Mouse (Mus musculus) hindbrain, embryonic 14.5 days (tissue): ENCODE measurements around the gene Adam12. TPM values are rescaled to one million over a fixed set of nuclear protein-coding genes. Genes with fewer than 3 reads are reported as not detected.

Source experiments
- ATAC-seq: fragments of 200-750 bp; cut with Nextera tagmentation; 2 replicates; pipeline ENCODE4 v1.8.0; 2017; ENCODE audit warnings: moderate number of reproducible peaks, mild to moderate bottlenecking, moderate TSS enrichment, moderate library complexity; ENCODE audit not compliant: low FRiP score
- DNase-seq: peaks from one replicate; pipeline ENCODE4 v3.0.0-alpha.2; 2015; ENCODE audit warnings: low spot score
- H3K27ac ChIP-seq: fragments of 300-500 bp; sonication (generic); 2 replicates; pipeline ENCODE4 v1.5.1; 2014; ENCODE audit warnings: mild to moderate bottlenecking, moderate library complexity
- H3K27me3 ChIP-seq: fragments of 300-500 bp; sonication (generic); 2 replicates; pipeline ENCODE4 v1.6.1; 2014; ENCODE audit warnings: mild to moderate bottlenecking, low read length, mixed read lengths; ENCODE audit not compliant: control insufficient read depth, insufficient read depth
- H3K36me3 ChIP-seq: fragments of 300-500 bp; sonication (generic); replicated peaks from 2 replicates; pipeline ENCODE4 v1.6.1; 2014; ENCODE audit not compliant: control insufficient read depth, insufficient read depth
- H3K4me1 ChIP-seq: fragments of 300-500 bp; sonication (generic); replicated peaks from 2 replicates; pipeline ENCODE4 v1.6.1; 2014; ENCODE audit warnings: antibody characterized with exemption, low read length, mixed read lengths; ENCODE audit not compliant: control insufficient read depth, insufficient read depth
- H3K4me2 ChIP-seq: fragments of 300-500 bp; sonication (generic); replicated peaks from 2 replicates; pipeline ENCODE4 v1.6.1; 2014; ENCODE audit warnings: mild to moderate bottlenecking, moderate library complexity
- H3K4me3 ChIP-seq: fragments of 300-500 bp; sonication (generic); replicated peaks from 2 replicates; pipeline ENCODE4 v1.5.1; 2014; ENCODE audit warnings: mild to moderate bottlenecking, low read length
- H3K9ac ChIP-seq: fragments of 300-500 bp; sonication (generic); 2 replicates; pipeline ENCODE4 v1.6.1; 2014
- H3K9me3 ChIP-seq: fragments of 300-500 bp; sonication (generic); 2 replicates; pipeline ENCODE4 v1.6.1; 2016; ENCODE audit warnings: low read length; ENCODE audit not compliant: control insufficient read depth
- WGBS: fragments of 180-500 bp; shearing (Covaris S2); extraction: QIAGEN DNeasy Blood & Tissue Kit; methylation state at CpG from one replicate; pipeline ENCODE4 v1.1.7; 2014; 5-methylcytosine and 5-hydroxymethylcytosine counted together
- polyA plus RNA-seq: library from polyadenylated mRNA; unstranded; fragments of >200 nt; fragmentation: Nextera tagmentation; extraction: Ambion mirVana; gene quantifications from 2 replicates; pipeline ENCODE4 v1.2.1, GENCODE M21; 2014

The Adam12 gene
- polyA plus RNA-seq, 1 experiment from 2014 or later: 7.0 TPM

DNA sequence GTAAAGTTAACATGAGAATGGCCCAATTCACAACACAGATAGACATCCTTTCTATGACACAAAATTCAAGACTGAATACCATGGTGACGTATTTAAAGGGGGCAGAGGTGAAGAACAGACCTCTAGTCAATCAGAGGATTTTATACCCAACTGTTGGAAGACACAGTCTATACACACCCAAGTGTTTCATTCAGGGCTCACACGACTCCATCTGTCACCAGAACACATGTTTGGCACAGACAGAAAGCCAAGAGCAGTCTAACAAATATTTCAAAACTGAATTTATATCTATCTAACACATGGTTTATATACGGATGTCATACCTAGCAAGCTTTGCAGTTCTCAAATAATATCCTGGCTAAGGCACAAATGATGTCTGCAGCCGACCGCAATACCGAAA is 41.8 kb downstream of the Adam12 start:
- no peak for DNase-seq

GRCm38 (mm10) chr7:134188565-134188964 is 43.4 kb downstream of the Adam12 start:
- Histone ChIP-seq H3K4me3 (no peak overlapping the region), H3K4me2 (no peak overlapping the region), H3K9me3 (no peaks in the 10 kb centered on the region), H3K27ac (no peak overlapping the region), H3K4me1 (no peaks in the 10 kb centered on the region), H3K9ac (no peak overlapping the region), H3K36me3 (no peaks in the 10 kb centered on the region), H3K27me3 (no peaks in the 10 kb centered on the region)
- ATAC-seq: no peak
- WGBS: 71% methylated on average over 6 of the region's 6 CpGs
- no peak for DNase-seq

More for the DNA sequence above, 41.8 kb downstream of the Adam12 start:
- H3K9ac ChIP-seq: no peak overlapping the region
- no peak for ATAC-seq
- no peaks in the 10 kb centered on the region for H3K4me1 ChIP-seq
- no peaks in the 10 kb centered on the region for H3K36me3 ChIP-seq
- H3K27ac ChIP-seq: no peak overlapping the region
- H3K27me3 ChIP-seq: no peaks in the 10 kb centered on the region
- H3K4me2 ChIP-seq: no peak overlapping the region
- H3K4me3 ChIP-seq: no peak overlapping the region
- H3K9me3 ChIP-seq: no peaks in the 10 kb centered on the region
- WGBS: 86% methylated on average over 6 of the region's 6 CpGs

- H3K27ac ChIP-seq: no peak overlapping the region
- H3K9me3 ChIP-seq: no peaks in the 10 kb centered on the region
- H3K36me3 ChIP-seq: no peaks in the 10 kb centered on the region
- 77% methylated on average over 1 of the region's 1 CpGs for WGBS
- no peak for ATAC-seq
- no peaks in the 10 kb centered on the region for H3K4me1 ChIP-seq
- no peak overlapping the region for H3K4me2 ChIP-seq
- no peak overlapping the region for H3K4me3 ChIP-seq
- H3K9ac ChIP-seq: no peak overlapping the region
- H3K27me3 ChIP-seq: no peaks in the 10 kb centered on the region
- no peak for DNase-seq
Observed at GRCm38 (mm10) chr7:134187946-134188345, 44.0 kb downstream of the Adam12 start.

DNA sequence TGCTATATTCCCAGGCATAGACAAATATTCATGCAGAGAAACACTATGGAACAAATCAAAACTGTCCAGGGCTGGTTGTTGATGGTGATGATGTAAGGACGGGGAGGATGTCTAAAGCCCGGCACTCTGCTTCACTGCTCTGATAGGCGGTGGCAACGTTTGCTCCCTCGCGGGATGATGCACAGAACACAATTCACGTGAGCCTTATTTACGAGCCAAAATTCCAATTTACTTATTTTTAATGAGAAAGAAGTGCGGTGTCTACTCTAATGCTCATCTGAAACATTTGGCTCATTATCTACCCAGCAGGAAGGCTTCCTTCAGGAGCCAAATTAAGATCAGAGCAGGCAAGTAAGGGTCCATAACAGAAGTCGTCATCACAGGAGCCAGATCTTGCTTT is 45.4 kb downstream of the Adam12 start:
- H3K4me3 ChIP-seq: no peak overlapping the region
- ATAC-seq: no peak
- no peak for DNase-seq
- no peak overlapping the region for H3K9ac ChIP-seq
- H3K4me2 ChIP-seq: no peak overlapping the region
- H3K27ac ChIP-seq: no peak overlapping the region
- no peaks in the 10 kb centered on the region for H3K36me3 ChIP-seq
- H3K9me3 ChIP-seq: no peaks in the 10 kb centered on the region
- WGBS: 70% methylated on average over 10 of the region's 10 CpGs
- peaks cover 2% of the 10 kb centered on the region for H3K4me1 ChIP-seq
- H3K27me3 ChIP-seq: no peaks in the 10 kb centered on the region

GRCm38 (mm10) chr7:134185751-134186150 is 46.2 kb downstream of the Adam12 start:
- Histone ChIP-seq H3K4me1 (peaks cover 5% of the 10 kb centered on the region), H3K9ac (no peak overlapping the region), H3K27ac (no peak overlapping the region), H3K9me3 (no peaks in the 10 kb centered on the region), H3K27me3 (no peaks in the 10 kb centered on the region), H3K36me3 (no peaks in the 10 kb centered on the region), H3K4me2 (no peak overlapping the region), H3K4me3 (no peak overlapping the region)
- no peak for DNase-seq
- WGBS: 90% methylated on average over 4 of the region's 4 CpGs
- ATAC-seq: no peak

- H3K36me3 ChIP-seq: no peaks in the 10 kb centered on the region
- H3K4me1 ChIP-seq: peaks cover 5% of the 10 kb centered on the region
- ATAC-seq (no peak), DNase-seq (no peak)
- H3K9me3 ChIP-seq: no peaks in the 10 kb centered on the region
- H3K4me3 ChIP-seq: no peak overlapping the region
- no peak overlapping the region for H3K4me2 ChIP-seq
- no peaks in the 10 kb centered on the region for H3K27me3 ChIP-seq
- no peak overlapping the region for H3K9ac ChIP-seq
- no peak overlapping the region for H3K27ac ChIP-seq
- WGBS: 39% methylated on average over 1 of the region's 1 CpGs
Observed at GRCm38 (mm10) chr7:134181717-134182116, 50.2 kb downstream of the Adam12 start.

DNA sequence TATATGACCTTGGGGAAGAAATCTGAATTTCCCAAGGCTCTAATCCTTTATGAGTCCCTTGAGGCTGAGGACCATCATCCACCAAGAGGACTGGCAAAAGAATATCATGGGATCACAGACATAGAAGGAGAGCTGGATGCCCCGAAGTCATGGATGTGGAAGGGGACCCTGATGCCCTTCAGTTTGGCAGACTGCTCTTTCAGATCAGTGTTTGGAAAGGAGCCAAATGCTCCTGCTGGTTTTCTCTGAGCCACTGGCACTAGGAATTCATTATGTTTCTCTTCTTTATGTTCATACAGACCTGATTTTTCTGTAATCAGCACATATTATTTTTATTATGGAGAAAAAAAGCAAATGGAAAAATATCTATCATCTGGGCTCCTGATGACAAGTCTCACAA is 50.9 kb downstream of the Adam12 start:
- H3K9ac ChIP-seq: no peak overlapping the region
- H3K27ac ChIP-seq: no peak overlapping the region
- peaks cover 5% of the 10 kb centered on the region for H3K4me1 ChIP-seq
- no peak overlapping the region for H3K4me2 ChIP-seq
- no peaks in the 10 kb centered on the region for H3K27me3 ChIP-seq
- H3K9me3 ChIP-seq: no peaks in the 10 kb centered on the region
- no peaks in the 10 kb centered on the region for H3K36me3 ChIP-seq
- DNase-seq (no peak), ATAC-seq (no peak)
- WGBS: 63% methylated on average over 1 of the region's 1 CpGs
- H3K4me3 ChIP-seq: no peak overlapping the region

DNA sequence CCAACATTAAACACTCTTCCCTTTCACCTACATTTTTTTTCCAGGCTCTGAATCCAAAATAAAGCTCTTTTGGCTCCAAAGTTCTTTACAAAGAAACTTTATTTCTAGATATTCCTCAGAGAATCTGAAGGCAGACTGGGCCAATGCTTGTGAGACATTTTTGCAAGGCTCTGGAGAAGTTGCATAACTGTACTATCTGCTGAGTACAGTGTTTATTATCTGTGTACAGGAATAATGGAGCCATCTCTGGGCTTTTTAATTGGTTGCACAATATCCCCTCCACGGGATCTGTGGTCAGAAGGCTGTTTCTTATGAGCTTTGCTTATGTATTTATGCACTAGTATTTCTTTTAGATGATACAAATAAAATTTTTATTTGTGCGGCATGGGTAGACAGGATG is 54.9 kb downstream of the Adam12 start:
- no peaks in the 10 kb centered on the region for H3K36me3 ChIP-seq
- H3K9me3 ChIP-seq: no peaks in the 10 kb centered on the region
- no peak overlapping the region for H3K9ac ChIP-seq
- H3K27ac ChIP-seq: no peak overlapping the region
- H3K4me2 ChIP-seq: no peak overlapping the region
- DNase-seq: no peak
- 88% methylated on average over 2 of the region's 2 CpGs for WGBS
- H3K4me1 ChIP-seq: peaks cover 5% of the 10 kb centered on the region
- no peaks in the 10 kb centered on the region for H3K27me3 ChIP-seq
- no peak for ATAC-seq
- no peak overlapping the region for H3K4me3 ChIP-seq

GRCm38 (mm10) chr7:134175201-134175600 is 56.7 kb downstream of the Adam12 start:
- no peaks in the 10 kb centered on the region for H3K27me3 ChIP-seq
- 79% methylated on average over 4 of the region's 4 CpGs for WGBS
- H3K9me3 ChIP-seq: no peaks in the 10 kb centered on the region
- H3K4me3 ChIP-seq: no peak overlapping the region
- no peak overlapping the region for H3K9ac ChIP-seq
- ATAC-seq (no peak), DNase-seq (no peak)
- H3K4me2 ChIP-seq: no peak overlapping the region
- H3K27ac ChIP-seq: no peak overlapping the region
- no peaks in the 10 kb centered on the region for H3K4me1 ChIP-seq
- no peaks in the 10 kb centered on the region for H3K36me3 ChIP-seq

DNA sequence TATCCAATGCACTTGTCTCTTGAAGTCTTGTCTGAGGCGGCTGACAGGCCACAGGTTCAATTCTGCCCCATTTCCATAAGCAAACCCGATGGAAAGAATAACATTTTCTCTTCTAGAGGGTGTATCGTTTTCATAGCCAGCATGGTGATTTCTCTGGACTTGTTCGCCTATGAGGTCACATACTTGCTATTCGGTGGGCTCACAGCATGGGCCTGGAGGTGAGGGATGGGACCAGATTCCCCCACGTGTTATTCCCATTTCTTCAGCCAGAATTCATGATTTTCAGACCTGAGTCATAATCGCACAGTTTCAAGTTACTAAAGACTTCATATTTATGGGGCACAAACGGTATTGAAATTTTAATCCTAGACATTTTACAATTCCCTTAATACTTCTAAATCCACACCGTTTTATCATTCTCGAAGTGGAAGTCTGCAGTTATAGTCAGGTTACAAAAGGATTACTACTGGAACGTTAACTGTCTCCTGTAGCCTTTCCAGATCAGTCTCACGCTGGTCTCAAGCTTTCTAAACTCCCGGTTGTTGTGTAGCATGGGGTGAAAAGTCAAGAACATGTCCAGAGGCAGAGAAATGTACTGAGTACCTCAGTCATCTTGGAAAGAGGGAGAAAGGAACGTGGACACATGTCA is 58.4 kb downstream of the Adam12 start:
- Histone ChIP-seq H3K9me3 (no peaks in the 10 kb centered on the region), H3K36me3 (no peaks in the 10 kb centered on the region), H3K27me3 (no peaks in the 10 kb centered on the region), H3K27ac (no peak overlapping the region), H3K4me1 (no peaks in the 10 kb centered on the region), H3K4me3 (no peak overlapping the region), H3K9ac (no peak overlapping the region), H3K4me2 (no peak overlapping the region)
- ATAC-seq (no peak), DNase-seq (no peak)
- 89% methylated on average over 14 of the region's 14 CpGs for WGBS
